Mouse (Mus musculus) T-helper 17 cell (primary cell): ENCODE measurements around the gene Sat2.

Experiments
- in situ Hi-C, 2 experiments: fragments of 300-600 bp; cut with MboI, MseI; formaldehyde crosslinking; loops; 1 replicate in 1 of 2; 2 replicates in 1 of 2; pipeline ENCODE4 v1.15.1; 2025; ENCODE audit warnings: high pct_unique_total_duplicates in 2 of 2

The Sat2 gene

GRCm38 (mm10) chr11:69666665-69667005 lies 44.8 kb downstream of the Sat2 start:
- in situ Hi-C loops, result no loop called here

- in situ Hi-C loops, result loop anchor here in 1 of 2 experiments (5.0 kb wide), 1 partner anchor 569 kb away; no protein-coding TSS in a partner anchor
Observed at GRCm38 (mm10) chr11:69670786-69671725, 49.2 kb downstream of the Sat2 start.

- in situ Hi-C loops, result loop anchor here in 1 of 2 experiments (5.0 kb wide), 1 partner anchor 569 kb away; no protein-coding TSS in a partner anchor
Observed at GRCm38 (mm10) chr11:69671726-69672124, 49.9 kb downstream of the Sat2 start.

- in situ Hi-C loops, result loop anchor here in 1 of 2 experiments (5.0 kb wide), 1 partner anchor 570 kb away; no protein-coding TSS in a partner anchor
Observed at GRCm38 (mm10) chr11:69672211-69672706, 50.4 kb downstream of the Sat2 start, which contains the start of gene Eif4a1. Gene Eif4a1 (minus strand): TSS chr11:69672423.
